Mouse (Mus musculus): ENCODE measurements around the gene Noxred1. TPM values are rescaled to one million over a fixed set of nuclear protein-coding genes. Genes with fewer than 3 reads are reported as not detected.
A peak's percentile ranks its signal among the peaks of the same experiment; 100 is the strongest.

The Noxred1 gene
- total and polyA plus RNA-seq, 3 experiments, result 0.17 to 0.19 TPM; not detected in 1

DNA sequence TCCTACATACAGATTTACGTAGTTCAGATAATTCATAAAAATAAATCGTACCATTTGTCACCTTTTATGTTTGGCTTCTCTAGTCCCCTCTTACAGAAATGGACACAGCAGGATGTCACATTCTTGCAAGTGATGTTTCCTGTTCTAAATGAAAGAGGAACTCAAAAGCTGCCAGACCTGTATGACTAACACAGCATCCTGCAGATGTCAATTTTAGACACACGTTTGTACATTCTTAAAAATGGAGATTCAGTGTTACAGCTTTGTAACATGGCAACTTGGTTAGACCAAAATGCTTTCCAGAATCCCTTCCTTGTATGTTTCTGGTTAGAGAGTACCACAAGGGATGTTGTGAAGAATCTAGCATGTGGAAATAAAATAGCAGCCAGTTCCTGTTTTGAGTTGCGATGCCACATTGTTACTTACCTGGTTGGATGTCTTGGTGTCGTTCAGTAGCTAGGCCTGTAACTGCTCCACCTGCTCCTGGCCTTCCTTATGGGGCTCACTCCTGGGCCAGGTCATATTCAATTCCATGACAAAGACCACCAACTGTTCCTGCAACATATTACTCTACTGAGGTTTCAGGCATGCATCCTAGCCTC, 1.5 kb downstream of the Noxred1 start:
- H3K27ac ChIP-seq (ENCODE audit: control insufficient read depth, low read depth, low read length), result no peak overlapping the region
- peaks cover 0 to 3% of the 10 kb centered on the region in 2 experiments; a peak in 1 of 4 replicates for H3K4me1 ChIP-seq (ENCODE audit: control insufficient read depth in 1 of 2, insufficient read depth in 2 of 2, low read length in 2 of 2)
- no peak overlapping the region for H3K9ac ChIP-seq (ENCODE audit: control insufficient read depth, low read depth, low read length, poor library complexity, severe bottlenecking)
- H3K4me3 ChIP-seq (ENCODE audit: control insufficient read depth in 1 of 2, insufficient read depth in 1 of 2, low read depth in 2 of 2, low read length in 2 of 2), result no peak overlapping the region
- no peaks in the 10 kb centered on the region; a peak in 2 of 4 replicates for H3K36me3 ChIP-seq (ENCODE audit: control insufficient read depth in 1 of 2, insufficient read depth in 2 of 2, low read length in 2 of 2)
- no peaks in the 10 kb centered on the region for H3K27me3 ChIP-seq (ENCODE audit: control insufficient read depth in 1 of 2, insufficient read depth in 2 of 2, low read length in 2 of 2)
- H3K79me2 ChIP-seq (ENCODE audit: control insufficient read depth, insufficient read depth, low read length, poor library complexity), result no peaks in the 10 kb centered on the region
- no peaks in the 10 kb centered on the region for H3K9me3 ChIP-seq (replicated peaks; ENCODE audit: insufficient read depth, low read length)
- TF ChIP-seq MYC (IDR thresholded peaks at IDR 0.05; ENCODE audit: low read depth, low read length) (0 out of 2 replicates have a peak, but pooled peaks have one; percentile 21), MYB (IDR thresholded peaks at IDR 0.05; ENCODE audit: low read depth, low read length) (no peak), EP300 (IDR thresholded peaks at IDR 0.05; ENCODE audit: low read depth in 1 of 2, low read length in 2 of 2) (peak in 1 of 2 experiments; percentile 30; a peak in 1 of 4 replicates)
- peak; percentile 61 for DNase-seq (ENCODE audit: low read depth, low spot score)

GRCm38 (mm10) chr12:87230379-87230895, 8.1 kb downstream of the Noxred1 start:
- TF ChIP-seq ZNF384 (IDR thresholded peaks at IDR 0.05; ENCODE audit: low read depth, low read length) (no peak), NRF1 (IDR thresholded peaks at IDR 0.05; ENCODE audit: insufficient read depth, low read depth, low read length, poor library complexity, severe bottlenecking) (no peak), ETS1 (IDR thresholded peaks at IDR 0.05; ENCODE audit: low read depth, low read length) (peak; percentile 65), GATA1 (IDR thresholded peaks at IDR 0.05; ENCODE audit: low read depth, low read length) (peak; percentile 81), TCF12 (IDR thresholded peaks at IDR 0.05; ENCODE audit: low read depth, low read length) (peak; percentile 92), JUND (IDR thresholded peaks at IDR 0.05; ENCODE audit: low read depth, low read length) (0 out of 2 replicates have a peak, but pooled peaks have one; percentile 35), MXI1 (IDR thresholded peaks at IDR 0.05; ENCODE audit: low read depth, low read length) (0 out of 2 replicates have a peak, but pooled peaks have one; percentile 18), UBTF (IDR thresholded peaks at IDR 0.05; ENCODE audit: borderline replicate concordance, insufficient read depth, low read depth, low read length) (no peak), SIN3A (IDR thresholded peaks at IDR 0.05; ENCODE audit: low read length) (peak; percentile 49), BHLHE40 (IDR thresholded peaks at IDR 0.05; ENCODE audit: borderline replicate concordance, low read depth, low read length) (0 out of 2 replicates have a peak, but pooled peaks have one; percentile 17), MAFK (IDR thresholded peaks at IDR 0.05; ENCODE audit: borderline replicate concordance, low read depth, low read length) (0 out of 2 replicates have a peak, but pooled peaks have one; percentile 30), MEF2A (IDR thresholded peaks at IDR 0.05; ENCODE audit: extremely low read depth, insufficient replicate concordance, low read depth, low read length, poor library complexity, severe bottlenecking) (no peak), TAL1 (IDR thresholded peaks at IDR 0.05; ENCODE audit: low read length) (peak; percentile 63), EP300 (IDR thresholded peaks at IDR 0.05; ENCODE audit: low read depth in 1 of 2, low read length in 2 of 2) (peak; percentile 81 to 87), USF1 (IDR thresholded peaks at IDR 0.05; ENCODE audit: low read depth, low read length) (no peak), RCOR1 (IDR thresholded peaks at IDR 0.05; ENCODE audit: low read depth, low read length) (peak; percentile 98), GABPA (IDR thresholded peaks at IDR 0.05; ENCODE audit: low read depth, low read length) (no peak)
- Histone ChIP-seq H3K4me3 (ENCODE audit: control insufficient read depth in 1 of 2, insufficient read depth in 1 of 2, low read depth in 2 of 2, low read length in 2 of 2) (no peak overlapping the region), H3K79me2 (ENCODE audit: control insufficient read depth, insufficient read depth, low read length, poor library complexity) (no peaks in the 10 kb centered on the region), H3K9me3 (replicated peaks; ENCODE audit: insufficient read depth, low read length) (no peaks in the 10 kb centered on the region), H3K4me1 (ENCODE audit: control insufficient read depth in 1 of 2, insufficient read depth in 2 of 2, low read length in 2 of 2) (peaks cover 2 to 12% of the 10 kb centered on the region in 2 experiments; a peak in 3 of 4 replicates), H3K27me3 (ENCODE audit: control insufficient read depth in 1 of 2, insufficient read depth in 2 of 2, low read length in 2 of 2) (no peaks in the 10 kb centered on the region), H3K36me3 (ENCODE audit: control insufficient read depth in 1 of 2, insufficient read depth in 2 of 2, low read length in 2 of 2) (peaks cover 0 to 7% of the 10 kb centered on the region in 2 experiments; a peak in 2 of 4 replicates), H3K9ac (ENCODE audit: control insufficient read depth, low read depth, low read length, poor library complexity, severe bottlenecking) (no peak overlapping the region), H3K27ac (ENCODE audit: control insufficient read depth, low read depth, low read length) (no peak overlapping the region)
- DNase-seq (ENCODE audit: low read depth, low spot score), result peak; percentile 62
